Mouse (Mus musculus): ENCODE data around the gene Fbh1. TPM values are rescaled to one million over a fixed set of nuclear protein-coding genes. Genes with fewer than 3 reads are reported as not detected.

Fbh1 gene
- polyA plus RNA-seq (2015; fragmentation: Nextera tagmentation; extraction: Ambion mirVana) = 19.9 and 24.3 TPM in 2 replicates

DNA sequence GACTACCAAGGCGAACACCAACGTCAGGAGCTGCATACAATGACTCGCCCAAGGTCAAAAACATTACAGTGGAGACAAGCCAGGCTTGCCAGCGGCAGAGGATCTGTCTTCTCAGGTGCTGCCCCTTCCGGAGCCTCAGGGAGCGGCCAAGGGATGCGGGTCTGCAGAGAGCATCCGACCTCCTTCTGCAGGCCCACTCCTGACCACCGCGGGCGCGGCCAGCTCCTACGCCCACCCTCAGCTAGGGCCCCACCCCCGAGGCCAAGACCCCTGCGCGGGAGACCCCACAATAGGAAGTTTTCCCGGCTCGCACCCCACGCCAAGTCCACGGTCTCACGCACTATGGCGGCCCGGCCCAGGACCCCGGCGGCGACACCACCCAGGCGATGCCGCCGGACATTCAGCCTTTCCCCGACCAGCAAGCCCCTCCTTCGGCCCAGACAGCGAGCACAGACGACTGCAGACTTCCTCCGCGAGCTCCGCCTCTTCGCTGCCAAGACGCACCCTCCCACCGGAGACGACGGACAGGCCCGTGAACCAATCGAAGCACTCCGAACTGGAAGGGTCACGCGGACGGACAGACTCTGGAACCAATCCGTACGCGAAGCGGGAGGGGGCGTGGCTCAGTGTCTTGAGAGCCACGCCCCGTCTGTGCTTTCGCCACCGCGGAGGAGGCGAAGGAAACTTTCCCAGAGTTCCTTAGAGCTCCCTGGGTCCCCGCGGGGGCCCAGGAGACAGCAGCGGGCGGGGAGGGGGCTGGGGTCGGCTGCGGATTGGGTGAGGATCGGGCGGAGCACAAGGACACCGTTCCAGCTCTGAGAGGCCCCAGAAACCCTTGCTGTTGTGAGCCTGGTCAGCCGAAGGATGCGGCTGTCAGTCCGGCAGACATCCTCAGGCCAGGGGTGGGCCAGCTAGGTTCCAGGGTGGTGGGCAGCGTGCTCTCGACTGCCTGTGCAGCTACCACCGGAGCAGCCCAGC is at the start of gene Fbh1, which contains the start of gene Ankrd16:
Gene Fbh1 (minus strand): TSS at position 492 of the 978 bp plus-strand sequence.
Gene Ankrd16 (plus strand): TSS at position 786 of the 978 bp plus-strand sequence.
- H3K27me3 ChIP-seq (ENCODE audit: insufficient read depth, low read length) = no peaks in the 10 kb centered on the region
- WGBS (ENCODE audit: insufficient replicate concordance) = under 1% methylated on average over 73 of the region's 73 CpGs
- DNase-seq (peak; percentile 100), ATAC-seq (peak; percentile 93)
- H3K9me3 ChIP-seq (ENCODE audit: low read length) = no peaks in the 10 kb centered on the region
- H3K36me3 ChIP-seq (replicated peaks; ENCODE audit: insufficient read depth, low read length) = peaks cover 17% of the 10 kb centered on the region
- peak within 1 kb of the TSS; percentile 95 for H3K27ac ChIP-seq (ENCODE audit: low read depth)
- peak within 1 kb of the TSS; percentile 97 for H3K4me3 ChIP-seq (ENCODE audit: low read depth, low read length)
- peaks cover 19% of the 10 kb centered on the region for H3K4me1 ChIP-seq (ENCODE audit: insufficient read depth)
- peak within 1 kb of the TSS; percentile 86 for H3K9ac ChIP-seq (replicated peaks)
- TF ChIP-seq EP300 (IDR thresholded peaks at IDR 0.05; ENCODE audit: low read depth) (no peak), CTCF (IDR thresholded peaks at IDR 0.05; ENCODE audit: low read depth) (peak; percentile 32)
- H3K4me2 ChIP-seq (ENCODE audit: low read depth, low read length) = peak within 1 kb of the TSS; percentile 100

GRCm38 (mm10) chr2:11801299-11801930 is 24.0 kb upstream of the Fbh1 start:
- Histone ChIP-seq H3K36me3 (replicated peaks; ENCODE audit: insufficient read depth, low read length) (no peaks in the 10 kb centered on the region), H3K4me1 (ENCODE audit: insufficient read depth) (0 out of 2 replicates have a peak, but pooled peaks cover 2% of the 10 kb centered on the region), H3K27me3 (ENCODE audit: insufficient read depth, low read length) (no peaks in the 10 kb centered on the region), H3K4me3 (ENCODE audit: low read depth, low read length) (no peak overlapping the region), H3K4me2 (ENCODE audit: low read depth, low read length) (no peak overlapping the region), H3K27ac (ENCODE audit: low read depth) (no peak overlapping the region), H3K9ac (replicated peaks) (no peak overlapping the region), H3K9me3 (ENCODE audit: low read length) (no peaks in the 10 kb centered on the region)
- ATAC-seq (no peak), DNase-seq (no peak)
- TF ChIP-seq EP300 (IDR thresholded peaks at IDR 0.05; ENCODE audit: low read depth) (no peak), CTCF (IDR thresholded peaks at IDR 0.05; ENCODE audit: low read depth) (no peak)
- WGBS (ENCODE audit: insufficient replicate concordance) = 53% methylated on average over 2 of the region's 2 CpGs

- 69% methylated on average over 5 of the region's 5 CpGs for WGBS (ENCODE audit: insufficient replicate concordance)
- H3K9ac ChIP-seq (replicated peaks) = no peak overlapping the region; the same call in 1 of the 2 replicates
- no peak for ATAC-seq
- no peak overlapping the region for H3K4me3 ChIP-seq (ENCODE audit: low read depth, low read length)
- H3K27me3 ChIP-seq (ENCODE audit: insufficient read depth, low read length) = no peaks in the 10 kb centered on the region
- no peak overlapping the region for H3K4me2 ChIP-seq (ENCODE audit: low read depth, low read length)
- no peaks in the 10 kb centered on the region for H3K9me3 ChIP-seq (ENCODE audit: low read length)
- no peak overlapping the region for H3K27ac ChIP-seq (ENCODE audit: low read depth)
- peaks cover 3% of the 10 kb centered on the region; the same call in 1 of the 2 replicates for H3K36me3 ChIP-seq (replicated peaks; ENCODE audit: insufficient read depth, low read length)
- peak; percentile 6 for DNase-seq
- H3K4me1 ChIP-seq (ENCODE audit: insufficient read depth) = 0 out of 2 replicates have a peak, but pooled peaks cover 2% of the 10 kb centered on the region
- no peak for TF ChIP-seq CTCF (IDR thresholded peaks at IDR 0.05; ENCODE audit: low read depth)
- TF ChIP-seq EP300 (IDR thresholded peaks at IDR 0.05; ENCODE audit: low read depth) = no peak
Observed at GRCm38 (mm10) chr2:11797930-11798364, 20.6 kb upstream of the Fbh1 start.

DNA sequence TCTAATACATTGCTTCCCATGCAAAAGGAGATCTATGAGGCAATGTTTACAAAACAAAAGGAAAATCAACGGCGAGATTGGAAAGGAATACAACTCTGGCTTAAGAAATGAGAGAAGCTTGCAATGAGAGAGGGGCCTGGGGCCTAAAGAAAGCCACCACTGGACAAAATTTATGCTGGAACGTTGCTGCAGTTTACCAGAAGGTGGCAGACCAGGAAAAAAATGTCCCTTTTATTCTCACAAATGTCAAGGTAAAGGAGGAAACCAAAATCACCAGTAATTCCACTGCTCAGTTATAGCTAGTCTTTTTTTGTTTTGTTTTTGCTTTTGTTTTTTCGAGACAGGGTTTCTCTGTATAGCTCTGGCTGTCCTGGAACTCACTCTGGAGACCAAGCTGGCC is 17.3 kb upstream of the Fbh1 start:
- ATAC-seq = no peak
- Histone ChIP-seq H3K27ac (ENCODE audit: low read depth) (no peak overlapping the region), H3K4me1 (ENCODE audit: insufficient read depth) (0 out of 2 replicates have a peak, but pooled peaks cover 2% of the 10 kb centered on the region), H3K4me3 (ENCODE audit: low read depth, low read length) (no peak overlapping the region), H3K9me3 (ENCODE audit: low read length) (no peaks in the 10 kb centered on the region), H3K4me2 (ENCODE audit: low read depth, low read length) (no peak overlapping the region), H3K27me3 (ENCODE audit: insufficient read depth, low read length) (no peaks in the 10 kb centered on the region), H3K36me3 (replicated peaks; ENCODE audit: insufficient read depth, low read length) (peaks cover 20% of the 10 kb centered on the region), H3K9ac (replicated peaks) (no peak overlapping the region)
- 62% methylated on average over 4 of the region's 4 CpGs for WGBS (ENCODE audit: insufficient replicate concordance)
- DNase-seq = no peak
- TF ChIP-seq CTCF (IDR thresholded peaks at IDR 0.05; ENCODE audit: low read depth) = peak; percentile 27; the same call in 1 of the 2 replicates
- no peak for TF ChIP-seq EP300 (IDR thresholded peaks at IDR 0.05; ENCODE audit: low read depth)

DNA sequence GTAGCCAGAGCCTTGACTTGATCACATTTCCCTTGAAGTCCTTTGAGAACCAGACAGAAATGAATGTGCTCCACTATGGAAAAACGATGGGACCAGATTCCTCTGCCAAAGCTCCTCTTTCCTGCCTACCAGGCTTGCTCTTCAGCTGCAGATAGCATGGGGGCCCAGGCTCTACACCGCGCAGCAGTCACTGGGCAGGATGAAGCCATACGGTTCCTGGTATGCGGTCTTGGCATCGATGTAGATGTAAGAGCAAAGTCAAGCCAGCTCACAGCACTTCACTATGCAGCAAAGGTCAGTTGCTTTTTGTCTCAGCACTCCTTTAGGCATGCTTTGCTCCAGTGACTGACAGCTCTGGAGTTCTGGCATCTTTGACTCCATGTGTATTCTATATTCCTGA is 6.8 kb upstream of the Fbh1 start:
- DNase-seq (no peak), ATAC-seq (no peak)
- 90% methylated on average over 6 of the region's 6 CpGs for WGBS (ENCODE audit: insufficient replicate concordance)
- H3K4me1 ChIP-seq (ENCODE audit: insufficient read depth) = peaks cover 7% of the 10 kb centered on the region; the same call in 1 of the 2 replicates
- no peak overlapping the region for H3K27ac ChIP-seq (ENCODE audit: low read depth)
- TF ChIP-seq EP300 (IDR thresholded peaks at IDR 0.05; ENCODE audit: low read depth) (no peak), CTCF (IDR thresholded peaks at IDR 0.05; ENCODE audit: low read depth) (no peak)
- no peak overlapping the region for H3K4me3 ChIP-seq (ENCODE audit: low read depth, low read length)
- H3K9me3 ChIP-seq (ENCODE audit: low read length) = no peaks in the 10 kb centered on the region
- H3K36me3 ChIP-seq (replicated peaks; ENCODE audit: insufficient read depth, low read length) = peaks cover 45% of the 10 kb centered on the region
- H3K27me3 ChIP-seq (ENCODE audit: insufficient read depth, low read length) = no peaks in the 10 kb centered on the region
- no peak overlapping the region for H3K4me2 ChIP-seq (ENCODE audit: low read depth, low read length)
- H3K9ac ChIP-seq (replicated peaks) = no peak overlapping the region

All from liver, postnatal 0 days (tissue).